Mouse (Mus musculus): ENCODE measurements around the gene Mark1.

GRCm38 (mm10) chr1:184951057-184951456 is 48.3 kb downstream of the Mark1 start:
- TF ChIP-seq CTCF (conservative IDR thresholded peaks at IDR 0.05; ENCODE audit: insufficient read depth, insufficient read length, low read depth, low read length) (no peak), POLR2A (IDR thresholded peaks at IDR 0.05; ENCODE audit: low read depth, low read length) (no peak)
